Mouse (Mus musculus): ENCODE data around the gene Schip1. TPM values are rescaled to one million over a fixed set of nuclear protein-coding genes. Genes with fewer than 3 reads are reported as not detected.

Schip1 gene
- total and polyA plus RNA-seq, 2 experiments from 2014 or later: 108 to 157 TPM

DNA sequence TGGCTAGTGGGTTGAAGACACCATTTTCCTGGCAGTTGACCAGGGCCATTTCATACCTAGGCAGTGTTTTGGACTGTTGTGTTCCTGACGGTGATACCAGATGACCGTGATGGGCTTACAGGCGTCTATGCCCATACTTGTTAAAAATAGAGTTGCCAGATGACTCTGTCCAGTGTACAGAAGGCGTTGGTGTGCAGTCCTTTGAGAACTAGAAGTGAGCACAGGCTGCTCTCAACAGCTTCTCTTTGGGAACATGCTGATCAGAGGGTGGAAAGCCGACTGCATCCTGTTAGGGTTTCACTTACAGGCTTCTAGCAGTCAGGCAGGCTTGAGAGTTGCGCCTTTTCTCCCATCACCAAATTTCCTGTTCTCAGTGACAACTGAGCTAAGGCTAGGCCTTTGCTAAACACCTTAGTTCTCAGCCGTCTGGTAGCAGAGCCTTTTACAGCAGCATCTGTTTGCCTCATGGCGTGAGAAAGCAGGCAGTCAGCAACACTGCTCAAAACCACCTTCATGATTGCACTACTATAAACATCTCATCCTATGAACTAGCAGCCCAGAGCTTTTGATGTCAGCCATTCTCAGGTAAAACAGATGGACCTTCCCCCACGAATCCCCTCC, 524.7 kb downstream of the Schip1 start:
- 79% methylated on average over 9 of the region's 9 CpGs for WGBS
- no peak for DNase-seq (ENCODE audit: low spot score)
- Histone ChIP-seq H3K27me3 (ENCODE audit: insufficient read depth, low read length) (no peaks in the 10 kb centered on the region), H3K27ac (ENCODE audit: low read depth, low read length) (no peak overlapping the region), H3K4me2 (ENCODE audit: low read depth, low read length, poor library complexity, severe bottlenecking) (no peak overlapping the region), H3K4me3 (ENCODE audit: low read depth, low read length) (no peak overlapping the region), H3K9ac (replicated peaks; ENCODE audit: low read length, poor library complexity, severe bottlenecking) (no peak overlapping the region), H3K9me3 (ENCODE audit: low read length) (no peaks in the 10 kb centered on the region), H3K4me1 (ENCODE audit: insufficient read depth, low read length) (no peaks in the 10 kb centered on the region), H3K36me3 (ENCODE audit: insufficient read depth, low read length) (no peaks in the 10 kb centered on the region)
- TF ChIP-seq CTCF (IDR thresholded peaks at IDR 0.05): no peak
- no peak for ATAC-seq (ENCODE audit: low FRiP score)

GRCm38 (mm10) chr3:68590436-68590835, 525.8 kb downstream of the Schip1 start:
- H3K9ac ChIP-seq (replicated peaks; ENCODE audit: low read length, poor library complexity, severe bottlenecking): no peak overlapping the region
- no peaks in the 10 kb centered on the region for H3K4me1 ChIP-seq (ENCODE audit: insufficient read depth, low read length)
- H3K27me3 ChIP-seq (ENCODE audit: insufficient read depth, low read length): no peaks in the 10 kb centered on the region
- DNase-seq (ENCODE audit: low spot score) (no peak), ATAC-seq (ENCODE audit: low FRiP score) (no peak)
- no peak overlapping the region for H3K4me2 ChIP-seq (ENCODE audit: low read depth, low read length, poor library complexity, severe bottlenecking)
- H3K36me3 ChIP-seq (ENCODE audit: insufficient read depth, low read length): no peaks in the 10 kb centered on the region
- H3K27ac ChIP-seq (ENCODE audit: low read depth, low read length): no peak overlapping the region
- WGBS: 56% methylated on average over 8 of the region's 8 CpGs
- H3K4me3 ChIP-seq (ENCODE audit: low read depth, low read length): no peak overlapping the region
- no peaks in the 10 kb centered on the region for H3K9me3 ChIP-seq (ENCODE audit: low read length)
- TF ChIP-seq CTCF (IDR thresholded peaks at IDR 0.05): no peak

- Histone ChIP-seq H3K9ac (replicated peaks; ENCODE audit: low read length, poor library complexity, severe bottlenecking) (no peak overlapping the region), H3K36me3 (ENCODE audit: insufficient read depth, low read length) (no peaks in the 10 kb centered on the region), H3K4me3 (ENCODE audit: low read depth, low read length) (no peak overlapping the region), H3K27ac (ENCODE audit: low read depth, low read length) (no peak overlapping the region), H3K27me3 (ENCODE audit: insufficient read depth, low read length) (no peaks in the 10 kb centered on the region), H3K4me2 (ENCODE audit: low read depth, low read length, poor library complexity, severe bottlenecking) (no peak overlapping the region), H3K4me1 (ENCODE audit: insufficient read depth, low read length) (no peaks in the 10 kb centered on the region), H3K9me3 (ENCODE audit: low read length) (no peaks in the 10 kb centered on the region)
- 85% methylated on average over 10 of the region's 10 CpGs for WGBS
- ATAC-seq (ENCODE audit: low FRiP score) (no peak), DNase-seq (ENCODE audit: low spot score) (no peak)
- TF ChIP-seq CTCF (IDR thresholded peaks at IDR 0.05): no peak
Observed at GRCm38 (mm10) chr3:68592575-68592974, 528.0 kb downstream of the Schip1 start.

- H3K27me3 ChIP-seq (ENCODE audit: insufficient read depth, low read length): no peaks in the 10 kb centered on the region
- H3K9me3 ChIP-seq (ENCODE audit: low read length): no peaks in the 10 kb centered on the region
- ATAC-seq (ENCODE audit: low FRiP score) (no peak), DNase-seq (ENCODE audit: low spot score) (no peak)
- H3K4me1 ChIP-seq (ENCODE audit: insufficient read depth, low read length): no peaks in the 10 kb centered on the region
- no peak overlapping the region for H3K4me2 ChIP-seq (ENCODE audit: low read depth, low read length, poor library complexity, severe bottlenecking)
- no peak overlapping the region for H3K27ac ChIP-seq (ENCODE audit: low read depth, low read length)
- no peak overlapping the region for H3K4me3 ChIP-seq (ENCODE audit: low read depth, low read length)
- H3K9ac ChIP-seq (replicated peaks; ENCODE audit: low read length, poor library complexity, severe bottlenecking): no peak overlapping the region
- no peaks in the 10 kb centered on the region for H3K36me3 ChIP-seq (ENCODE audit: insufficient read depth, low read length)
- no peak for TF ChIP-seq CTCF (IDR thresholded peaks at IDR 0.05)
- 53% methylated on average over 12 of the region's 12 CpGs for WGBS
Observed at GRCm38 (mm10) chr3:68593073-68593867, 528.7 kb downstream of the Schip1 start.

DNA sequence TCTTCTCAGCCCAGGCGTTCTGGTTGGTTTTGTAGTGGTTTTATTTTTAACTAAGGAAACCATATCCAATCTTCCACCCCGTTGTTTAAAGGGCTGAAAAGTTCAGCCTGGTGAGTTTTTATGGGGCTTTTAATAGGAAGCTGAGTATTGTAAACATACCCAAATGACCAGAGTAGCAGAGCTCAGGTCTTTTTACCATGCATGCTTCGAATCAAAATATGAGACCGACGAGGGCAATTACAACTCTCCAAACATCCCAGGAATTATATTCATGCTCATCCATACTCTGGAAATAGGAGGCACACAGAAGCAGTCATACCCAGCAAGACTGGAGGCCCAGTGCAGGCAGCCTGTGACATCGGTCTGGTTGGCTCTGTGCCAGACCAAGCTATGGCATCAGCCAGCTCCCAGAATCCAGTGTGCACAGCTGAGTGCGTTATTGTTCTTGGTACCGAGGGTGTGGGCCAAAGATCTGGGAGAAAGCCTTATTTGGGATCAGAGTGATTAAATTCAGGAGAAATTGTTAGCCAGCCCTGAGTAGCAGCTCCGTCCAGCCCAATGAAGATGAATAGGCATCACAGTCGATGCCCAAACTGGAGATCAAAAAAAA, 530.8 kb downstream of the Schip1 start:
- Histone ChIP-seq H3K36me3 (ENCODE audit: insufficient read depth, low read length) (no peaks in the 10 kb centered on the region), H3K27ac (ENCODE audit: low read depth, low read length) (no peak overlapping the region), H3K4me1 (ENCODE audit: insufficient read depth, low read length) (no peaks in the 10 kb centered on the region), H3K4me3 (ENCODE audit: low read depth, low read length) (no peak overlapping the region), H3K9me3 (ENCODE audit: low read length) (no peaks in the 10 kb centered on the region), H3K27me3 (ENCODE audit: insufficient read depth, low read length) (no peaks in the 10 kb centered on the region), H3K4me2 (ENCODE audit: low read depth, low read length, poor library complexity, severe bottlenecking) (no peak overlapping the region), H3K9ac (replicated peaks; ENCODE audit: low read length, poor library complexity, severe bottlenecking) (no peak overlapping the region)
- no peak for ATAC-seq (ENCODE audit: low FRiP score)
- no peak for TF ChIP-seq CTCF (IDR thresholded peaks at IDR 0.05)
- WGBS: 71% methylated on average over 10 of the region's 10 CpGs
- no peak for DNase-seq (ENCODE audit: low spot score)

- H3K9ac ChIP-seq (replicated peaks; ENCODE audit: low read length, poor library complexity, severe bottlenecking): no peak overlapping the region
- TF ChIP-seq CTCF (IDR thresholded peaks at IDR 0.05): no peak
- no peaks in the 10 kb centered on the region for H3K36me3 ChIP-seq (ENCODE audit: insufficient read depth, low read length)
- ATAC-seq (ENCODE audit: low FRiP score) (no peak), DNase-seq (ENCODE audit: low spot score) (no peak)
- no peaks in the 10 kb centered on the region for H3K27me3 ChIP-seq (ENCODE audit: insufficient read depth, low read length)
- no peak overlapping the region for H3K4me2 ChIP-seq (ENCODE audit: low read depth, low read length, poor library complexity, severe bottlenecking)
- 89% methylated on average over 4 of the region's 4 CpGs for WGBS
- H3K4me3 ChIP-seq (ENCODE audit: low read depth, low read length): no peak overlapping the region
- no peaks in the 10 kb centered on the region for H3K9me3 ChIP-seq (ENCODE audit: low read length)
- no peak overlapping the region for H3K27ac ChIP-seq (ENCODE audit: low read depth, low read length)
- H3K4me1 ChIP-seq (ENCODE audit: insufficient read depth, low read length): no peaks in the 10 kb centered on the region
Observed at GRCm38 (mm10) chr3:68596938-68597337, 532.3 kb downstream of the Schip1 start.
